Mouse (Mus musculus) cerebellum, adult 9-10 months (tissue): Measurements from ENCODE around the gene Galk1.
A peak's percentile ranks its signal among the peaks of the same experiment; 100 is the strongest.

ENCODE experiments used
- DNase-seq: peaks from one replicate; pipeline ENCODE4 v3.0.0; 2022

Galk1 gene

GRCm38 (mm10) chr11:116012262-116012947 lies at the start of gene Galk1:
Galk1 (minus strand) TSS chr11:116012719.
- peak; percentile 78 for DNase-seq

- peak; percentile 92 for DNase-seq
Observed at GRCm38 (mm10) chr11:116061641-116062415, 49.3 kb upstream of the Galk1 start.

- DNase-seq = peak; percentile 65
Observed at GRCm38 (mm10) chr11:116060596-116060995, 48.1 kb upstream of the Galk1 start.

- peak; percentile 57 for DNase-seq
Observed at GRCm38 (mm10) chr11:116059691-116060025, 47.1 kb upstream of the Galk1 start.

DNA sequence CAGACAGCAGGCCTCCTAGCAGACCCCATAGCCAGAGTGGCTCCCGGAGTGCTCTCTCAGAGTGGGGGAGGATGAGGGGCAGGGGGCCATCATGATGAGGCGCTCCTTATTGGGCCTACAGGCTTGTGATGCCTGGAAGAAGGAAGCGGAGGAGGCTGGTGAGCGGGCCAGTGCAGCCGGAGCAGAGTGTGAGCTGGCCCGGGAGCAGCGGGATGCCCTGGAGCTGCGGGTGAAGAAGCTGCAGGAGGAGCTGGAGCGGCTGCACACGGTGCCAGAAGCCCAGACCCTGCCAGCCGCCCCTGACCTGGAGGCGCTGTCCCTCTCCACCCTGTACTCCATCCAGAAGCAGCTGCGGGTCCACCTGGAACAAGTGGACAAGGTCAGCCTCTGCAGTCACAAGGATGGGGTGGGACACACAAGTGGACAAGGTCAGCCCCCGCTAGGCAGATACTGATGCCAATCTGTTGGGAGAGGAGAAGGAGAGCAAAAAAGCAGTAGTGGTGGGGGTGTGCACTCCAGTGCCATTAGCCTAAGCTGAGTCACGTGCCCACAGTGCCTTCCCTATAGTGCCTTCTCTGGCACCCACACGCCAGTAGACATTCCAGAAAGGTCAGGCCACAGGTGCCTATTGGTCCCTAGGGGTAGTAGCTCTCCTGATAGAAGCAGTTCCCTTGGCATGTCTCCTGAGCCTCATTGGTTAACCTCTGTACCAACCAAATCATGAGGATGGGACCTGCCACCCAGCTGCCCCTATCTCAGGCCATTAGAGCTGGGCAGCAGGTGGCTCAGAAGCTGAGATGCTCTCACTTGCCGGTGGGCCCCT lies 46.6 kb upstream of the Galk1 start:
- peak; percentile 59 for DNase-seq

DNA sequence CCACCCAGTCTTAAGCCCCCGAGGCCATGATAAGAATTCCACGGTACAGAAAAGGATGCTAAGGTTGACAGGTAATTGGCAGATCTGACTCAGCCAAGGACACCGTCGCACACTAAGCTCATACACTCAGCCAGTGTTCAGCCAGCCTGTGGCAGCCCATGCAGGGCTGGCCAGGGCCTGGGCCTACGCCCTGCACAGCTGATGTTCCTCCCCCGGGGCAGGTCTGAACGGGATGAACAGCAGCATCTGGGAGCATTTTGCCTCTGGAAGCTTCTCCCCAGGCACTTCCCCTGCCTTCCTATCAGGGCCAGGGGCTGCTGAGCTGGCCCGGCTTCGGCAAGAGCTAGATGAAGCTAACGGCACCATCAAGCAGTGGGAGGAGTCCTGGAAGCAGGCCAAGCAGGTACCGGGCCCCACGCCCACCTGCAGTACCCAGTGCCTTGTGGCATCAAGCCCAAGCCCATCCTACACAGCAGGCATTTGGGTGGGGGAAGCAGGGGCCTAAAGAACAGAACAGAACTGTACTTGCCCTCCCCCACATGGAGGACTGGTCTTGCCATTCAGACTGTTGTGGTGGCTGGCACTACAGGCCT lies 45.6 kb upstream of the Galk1 start:
- DNase-seq = peak; percentile 64

DNA sequence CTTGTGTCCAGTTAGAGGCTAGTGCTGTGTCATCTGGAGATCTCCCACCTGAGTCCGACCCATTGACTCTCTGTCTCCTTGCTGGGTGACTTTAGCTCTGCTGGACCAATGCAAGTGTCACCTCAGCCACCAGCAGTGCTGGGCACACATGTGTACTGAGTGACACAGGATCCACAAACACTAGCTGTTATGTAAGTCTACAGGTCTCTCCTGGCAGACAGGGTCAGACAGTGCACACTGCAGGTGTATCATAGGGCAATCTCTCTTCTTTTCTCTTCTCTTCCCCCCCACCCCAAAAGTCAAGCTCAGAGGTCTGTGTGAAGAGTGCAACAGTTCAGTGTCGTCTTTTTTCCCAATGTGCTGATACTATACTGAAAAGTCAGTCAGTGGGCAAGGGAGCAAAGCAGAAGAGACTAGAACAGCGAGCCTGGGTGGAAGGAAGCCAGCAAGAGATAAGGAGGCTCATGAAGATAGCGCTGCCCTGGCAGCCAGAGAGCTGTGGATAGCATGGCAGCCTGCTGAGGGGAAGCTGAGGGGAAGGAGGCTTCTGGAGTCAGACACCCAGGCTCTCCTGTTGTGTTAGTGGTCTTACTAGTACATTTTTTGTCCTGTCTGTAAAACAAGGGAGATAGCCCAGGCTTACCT lies 44.8 kb upstream of the Galk1 start:
- no peak for DNase-seq

DNA sequence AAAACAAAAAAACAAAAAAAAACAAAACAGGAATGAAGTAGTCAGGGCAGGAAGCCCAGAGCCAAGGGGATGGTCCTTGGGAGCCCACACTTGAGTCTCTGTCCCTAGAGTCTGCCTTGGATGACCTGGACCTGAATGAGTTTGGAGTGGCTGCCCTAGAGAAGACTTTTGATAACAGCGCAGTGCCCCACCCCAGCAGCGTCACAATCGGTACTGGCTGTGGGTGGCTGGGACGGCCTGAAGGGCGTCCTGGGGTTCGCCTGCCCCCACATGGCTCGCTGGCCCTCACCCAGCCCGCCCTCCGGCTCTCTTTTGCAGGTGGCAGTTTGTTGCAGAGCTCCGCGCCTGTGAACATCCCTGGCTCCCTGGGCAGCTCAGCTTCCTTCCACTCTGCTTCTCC lies 43.4 kb upstream of the Galk1 start:
- DNase-seq = no peak

- no peak for DNase-seq
Observed at GRCm38 (mm10) chr11:116053510-116054229, 41.2 kb upstream of the Galk1 start.

DNA sequence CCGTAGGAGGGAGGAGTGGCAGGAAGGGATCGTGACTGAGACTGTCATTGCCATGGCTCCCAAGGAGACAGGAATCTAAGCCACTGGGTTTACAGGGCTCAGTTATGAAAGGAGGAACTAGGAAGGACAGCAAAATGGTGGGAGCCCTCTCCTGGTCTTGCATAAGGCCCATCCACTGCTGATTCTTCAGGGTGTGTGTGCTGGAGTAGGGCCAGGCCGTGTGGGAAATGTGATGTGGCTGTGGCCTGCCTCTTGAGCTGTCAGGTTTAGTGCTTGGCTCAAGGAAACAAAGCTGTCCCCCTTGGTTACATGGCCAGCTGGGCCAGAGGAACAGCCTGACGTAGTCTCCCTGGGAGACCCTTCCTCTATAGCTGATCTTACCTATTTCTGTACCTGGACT lies 37.7 kb upstream of the Galk1 start:
- DNase-seq = no peak

GRCm38 (mm10) chr11:116049610-116050009 lies 37.1 kb upstream of the Galk1 start:
- no peak for DNase-seq

DNA sequence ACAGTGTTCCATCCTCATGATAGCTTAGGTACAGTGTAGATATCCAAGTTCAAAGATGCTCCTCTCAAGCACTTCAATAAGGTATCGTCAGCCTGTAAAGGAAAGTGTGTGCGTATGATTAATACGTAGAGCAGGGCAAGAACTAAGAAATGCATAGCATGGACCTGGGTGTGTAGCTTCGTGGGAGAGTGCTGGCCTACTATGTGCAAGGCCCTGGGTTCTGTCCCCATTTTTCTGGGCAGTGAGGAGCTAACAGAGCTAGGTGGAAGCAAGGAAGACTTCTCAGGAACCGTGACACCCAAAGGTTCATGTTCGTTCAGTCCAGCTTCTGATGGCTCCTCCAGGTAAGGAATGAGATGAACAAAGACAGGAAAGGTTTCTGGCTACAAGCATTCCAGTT lies 32.7 kb upstream of the Galk1 start:
- no peak for DNase-seq

DNA sequence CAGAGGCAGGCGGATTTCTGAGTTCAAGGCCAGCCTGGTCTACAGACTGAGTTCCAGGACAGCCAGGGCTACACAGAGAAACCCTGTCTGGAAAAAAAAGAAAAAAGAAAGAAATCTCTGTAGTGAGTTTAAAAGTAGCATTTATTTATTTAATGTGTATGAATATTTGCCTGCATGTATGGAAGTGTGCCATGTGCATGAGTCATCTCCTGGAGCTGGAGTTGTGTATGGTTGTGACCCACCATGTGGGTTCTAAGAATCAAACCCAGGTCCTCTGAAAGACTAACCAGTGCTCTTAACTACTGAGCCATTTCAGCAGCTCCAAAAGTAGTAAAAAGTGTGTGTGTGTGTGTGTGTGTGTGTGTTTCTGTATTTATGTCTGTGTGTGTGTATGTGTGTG lies 30.8 kb upstream of the Galk1 start:
- no peak for DNase-seq

- no peak for DNase-seq
Observed at GRCm38 (mm10) chr11:116042372-116043138, 30.0 kb upstream of the Galk1 start.

DNA sequence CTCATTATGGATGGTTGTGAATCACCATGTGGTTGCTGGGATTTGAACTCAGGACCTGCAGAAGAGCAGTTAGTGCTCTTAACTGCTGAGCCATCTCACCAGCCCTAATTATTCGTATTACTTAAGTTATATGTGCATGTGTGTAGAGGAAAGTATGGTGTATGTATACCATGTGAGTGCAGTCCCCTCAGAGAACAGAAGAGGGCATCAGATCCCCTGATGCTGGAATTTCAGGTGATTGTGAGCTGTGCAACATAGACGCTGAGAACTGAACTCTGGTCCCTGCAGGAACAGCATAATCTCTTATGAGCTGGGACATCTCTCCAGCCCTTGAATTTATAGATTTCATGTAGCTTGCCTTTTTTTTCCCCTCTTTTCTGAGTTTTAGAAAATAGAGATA lies 29.3 kb upstream of the Galk1 start:
- no peak for DNase-seq

GRCm38 (mm10) chr11:116040593-116040992 lies 28.1 kb upstream of the Galk1 start:
- DNase-seq = no peak

- DNase-seq = no peak
Observed at GRCm38 (mm10) chr11:116037826-116038225, 25.3 kb upstream of the Galk1 start.

GRCm38 (mm10) chr11:116036671-116037070 lies 24.2 kb upstream of the Galk1 start:
- no peak for DNase-seq

DNA sequence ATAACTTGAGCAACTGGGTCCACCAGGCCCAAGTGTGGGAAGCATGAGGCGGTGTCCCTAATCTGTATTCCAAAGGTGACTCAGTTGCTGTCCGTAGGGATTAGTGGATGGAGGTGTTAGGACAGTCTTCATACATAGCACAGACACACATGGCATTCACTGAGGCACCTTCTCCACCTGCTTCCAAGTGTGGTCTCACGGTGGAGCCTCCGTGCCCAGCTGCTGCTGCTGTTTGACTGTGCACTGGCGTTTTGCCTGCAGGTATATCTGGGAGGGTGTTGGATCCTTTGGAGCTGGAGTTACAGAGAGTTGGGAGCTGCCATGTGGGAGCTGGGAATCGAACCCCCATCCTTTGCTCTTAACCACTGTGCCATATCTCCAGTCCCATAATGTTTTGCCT lies 22.1 kb upstream of the Galk1 start:
- DNase-seq = no peak

DNA sequence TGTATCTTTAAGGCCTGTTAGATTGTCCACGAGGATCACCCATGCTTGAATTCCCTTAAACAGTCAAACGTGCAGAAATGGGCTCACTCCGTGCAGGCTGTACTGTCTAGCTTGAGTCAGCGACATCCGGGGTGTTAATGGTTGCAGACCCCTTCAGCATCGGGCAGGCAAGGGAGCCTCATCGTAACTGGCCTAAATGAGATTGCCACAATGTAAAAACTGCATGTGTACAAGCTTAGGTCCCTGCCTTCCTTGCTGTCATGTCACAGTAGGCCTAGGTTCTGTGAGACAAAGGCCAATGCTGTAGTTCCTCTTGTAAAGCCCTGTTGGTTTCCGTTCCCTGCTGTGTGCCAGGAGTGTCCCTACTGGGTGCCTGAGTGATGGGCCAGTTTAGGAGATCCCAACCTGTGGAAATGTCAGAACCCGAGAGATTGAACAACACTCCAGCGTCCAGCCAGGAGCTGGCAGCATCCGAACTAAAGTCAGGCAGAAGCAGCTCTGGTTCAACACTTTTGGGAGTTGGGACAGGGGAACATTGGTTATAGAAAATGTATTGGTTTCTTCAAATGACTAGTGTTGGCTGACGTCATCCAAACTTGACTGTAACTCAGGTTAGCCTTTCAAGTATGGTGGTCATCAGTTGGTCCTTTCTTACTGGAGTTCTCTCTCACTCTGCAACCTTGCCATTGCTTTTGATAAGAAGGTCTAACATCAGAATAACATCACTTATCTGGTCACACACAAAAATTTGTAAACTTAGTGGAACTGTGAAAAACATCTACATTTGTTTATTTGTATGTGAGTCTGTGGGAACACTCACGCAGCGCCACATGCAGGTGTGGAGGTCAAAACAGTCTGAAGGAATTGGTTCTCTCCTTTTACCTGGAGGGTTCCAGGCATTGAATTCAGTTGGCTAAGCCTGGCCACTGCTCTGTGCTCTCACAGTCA lies 18.7 kb upstream of the Galk1 start:
- DNase-seq = no peak
